In the genomic region with DNA sequence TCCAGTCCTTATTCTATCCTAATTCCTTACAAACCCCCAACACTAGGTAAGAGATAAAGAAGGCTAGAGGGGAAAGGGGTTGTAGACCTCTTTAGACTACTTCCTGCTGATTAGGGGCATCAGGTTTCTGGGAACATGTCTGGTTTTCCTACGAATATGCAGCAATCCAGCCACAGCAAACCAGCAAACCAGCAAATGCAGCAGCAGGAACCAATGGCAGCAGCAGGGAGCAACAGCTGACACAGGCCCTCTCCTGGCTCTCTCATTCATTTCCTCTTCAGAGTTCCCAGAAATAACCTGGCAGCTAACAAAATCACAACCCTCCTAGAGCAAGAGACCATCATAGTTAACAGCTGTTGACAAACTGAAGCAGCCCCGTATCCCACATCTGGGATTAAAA, we compare ENCODE assay signal across 30 mouse cellular contexts. TPM values are rescaled to one million over a fixed set of nuclear protein-coding genes. Genes with fewer than 3 reads are reported as not detected.
A peak's percentile ranks its signal among the peaks of the same experiment; 100 is the strongest.
DNase-seq lines count a peak whose midpoint lies in the region; ATAC-seq and TF ChIP-seq lines count a peak whose summit lies in the region.
"Had no signal": no experiment of that assay in that cellular context is flagged by ENCODE, and none has a peak within 500 bp of the region (broad histone marks: within the 10 kb centered on the region; RNA-seq: fewer than 3 reads in every experiment).

No protein-coding gene starts in this region.

- no peak for DNase-seq in heart, adult 18-20 months
- peak; percentile 60 for DNase-seq in heart, postnatal 0 days (ENCODE audit: low spot score)
- DNase-seq in heart, adult 8-10 months (ENCODE audit: low spot score) = no peak
- peak; percentile 51 for DNase-seq in MEL (ENCODE audit: low read depth, low spot score)
- DNase-seq in forelimb bud, embryonic 11.5 days (ENCODE audit: low read depth, low spot score) = peak; percentile 55
- no peak for DNase-seq in adrenal gland, postnatal 25 days
- no peak for DNase-seq in midbrain, embryonic 10.5 days (ENCODE audit: low spot score)
- DNase-seq: adrenal gland, adult 2 months; adrenal gland, postnatal 14 days; cerebellum, adult 11-12 months; cerebellum, adult 8-10 months; cerebellum, postnatal 10 days; cerebellum, postnatal 36 days; embryo, embryonic 11 days; gastrocnemius, adult 2 months; gastrocnemius, postnatal 14 days; heart, postnatal 14 days; kidney, adult 18-20 months; kidney, adult 9 months had no signal

- no peak for TF ChIP-seq CTCF in heart, postnatal 0 days (IDR thresholded peaks at IDR 0.05; ENCODE audit: low read depth)
- no peak for TF ChIP-seq CTCF in MEL (IDR thresholded peaks at IDR 0.05 in 2 of 3, conservative IDR thresholded peaks at IDR 0.05 in 1 of 3; ENCODE audit: control insufficient read depth in 1 of 3, insufficient read depth in 1 of 3, low read depth in 2 of 3, low read length in 3 of 3, poor library complexity in 1 of 3, severe bottlenecking in 1 of 3)

- peaks cover 36% of the 10 kb centered on the region for H3K4me1 ChIP-seq in heart, embryonic 12.5 days (replicated peaks)
- H3K4me1 ChIP-seq in heart, postnatal 0 days (ENCODE audit: control insufficient read depth, insufficient read depth) = no peaks in the 10 kb centered on the region
- peaks cover 0 to 13% of the 10 kb centered on the region in 2 experiments; a peak in 2 of 4 replicates for H3K4me1 ChIP-seq in MEL (ENCODE audit: control insufficient read depth in 1 of 2, insufficient read depth in 2 of 2, low read length in 2 of 2)
- H3K4me1 ChIP-seq in midbrain, embryonic 10.5 days = peaks cover 10% of the 10 kb centered on the region; the same call in 1 of the 2 replicates
- H3K4me1 ChIP-seq: forebrain, embryonic 13.5 days had no signal

- 26% methylated on average over 2 of the region's 2 CpGs for WGBS in heart, embryonic 12.5 days
- WGBS in heart, postnatal 0 days = 15% methylated on average over 2 of the region's 2 CpGs
- whole genome bisulfite sequencing in midbrain, embryonic 10.5 days = 63% methylated on average over 2 of the region's 2 CpGs

- TF ChIP-seq POLR2A in MEL (IDR thresholded peaks at IDR 0.05; ENCODE audit: control insufficient read depth in 1 of 2, insufficient read depth in 1 of 2, low read depth in 1 of 2, low read length in 2 of 2, poor library complexity in 1 of 2) = no peak

- peak overlapping the region; percentile 40; the same call in 1 of the 2 replicates for H3K27ac ChIP-seq in heart, embryonic 12.5 days (ENCODE audit: poor library complexity, severe bottlenecking)
- no peak overlapping the region for H3K27ac ChIP-seq in heart, postnatal 0 days (ENCODE audit: low read depth)
- no peak overlapping the region for H3K27ac ChIP-seq in MEL (ENCODE audit: control insufficient read depth, low read depth, low read length)
- H3K27ac ChIP-seq in midbrain, embryonic 10.5 days (replicated peaks) = no peak overlapping the region
- H3K27ac ChIP-seq: embryonic facial prominence, embryonic 10.5 days; embryonic facial prominence, embryonic 13.5 days; forebrain, embryonic 10.5 days; forebrain, embryonic 13.5 days; gastrocnemius, adult 2 months; hindbrain, embryonic 14.5 days; hindbrain, postnatal 0 days had no signal

- TF ChIP-seq EP300 in heart, postnatal 0 days (IDR thresholded peaks at IDR 0.05; ENCODE audit: low read depth) = no peak
- peak; percentile 15 to 48; a peak in 2 of 4 replicates for TF ChIP-seq EP300 in MEL (IDR thresholded peaks at IDR 0.05; ENCODE audit: low read depth in 1 of 2, low read length in 2 of 2)

- no peaks in the 10 kb centered on the region for H3K27me3 ChIP-seq in heart, embryonic 12.5 days (replicated peaks)
- H3K27me3 ChIP-seq in heart, postnatal 0 days (ENCODE audit: control insufficient read depth, insufficient read depth, low read length) = no peaks in the 10 kb centered on the region
- no peaks in the 10 kb centered on the region for H3K27me3 ChIP-seq in MEL (ENCODE audit: control insufficient read depth in 1 of 2, insufficient read depth in 2 of 2, low read length in 2 of 2)
- no peaks in the 10 kb centered on the region for H3K27me3 ChIP-seq in midbrain, embryonic 10.5 days (ENCODE audit: low read depth, poor library complexity, severe bottlenecking)
- H3K27me3 ChIP-seq: embryonic facial prominence, embryonic 13.5 days; forebrain, embryonic 13.5 days had no signal

- no peak overlapping the region for H3K4me3 ChIP-seq in heart, embryonic 12.5 days
- H3K4me3 ChIP-seq in heart, postnatal 0 days (ENCODE audit: low read depth, low read length) = no peak overlapping the region
- H3K4me3 ChIP-seq in MEL (ENCODE audit: control insufficient read depth in 1 of 2, insufficient read depth in 1 of 2, low read depth in 2 of 2, low read length in 2 of 2) = no peak overlapping the region
- H3K4me3 ChIP-seq in midbrain, embryonic 10.5 days = no peak overlapping the region
- H3K4me3 ChIP-seq: embryonic facial prominence, embryonic 10.5 days; embryonic facial prominence, embryonic 13.5 days; erythroblast, embryonic 14.5 days; forebrain, embryonic 10.5 days; forebrain, embryonic 13.5 days; gastrocnemius, adult 2 months had no signal

- no peaks in the 10 kb centered on the region for H3K9me3 ChIP-seq in heart, embryonic 12.5 days (replicated peaks)
- no peaks in the 10 kb centered on the region for H3K9me3 ChIP-seq in heart, postnatal 0 days (replicated peaks; ENCODE audit: control insufficient read depth, low read length)
- H3K9me3 ChIP-seq in MEL (replicated peaks; ENCODE audit: insufficient read depth, low read length) = no peaks in the 10 kb centered on the region
- H3K9me3 ChIP-seq in midbrain, embryonic 10.5 days (replicated peaks) = no peaks in the 10 kb centered on the region
- H3K9me3 ChIP-seq: embryonic facial prominence, embryonic 10.5 days; embryonic facial prominence, embryonic 13.5 days; forebrain, embryonic 10.5 days; forebrain, embryonic 13.5 days had no signal

- H3K79me2 ChIP-seq in MEL (ENCODE audit: control insufficient read depth, insufficient read depth, low read length, poor library complexity) = no peaks in the 10 kb centered on the region

- no peak overlapping the region for H3K4me2 ChIP-seq in heart, embryonic 12.5 days
- H3K4me2 ChIP-seq in heart, postnatal 0 days (ENCODE audit: low read depth, low read length) = no peak overlapping the region
- H3K4me2 ChIP-seq: embryonic facial prominence, embryonic 13.5 days; forebrain, embryonic 13.5 days; hindbrain, embryonic 14.5 days had no signal

- TF ChIP-seq RAD21 in MEL (IDR thresholded peaks at IDR 0.05; ENCODE audit: low read depth, low read length) = no peak

- H3K9ac ChIP-seq in heart, embryonic 12.5 days = no peak overlapping the region
- H3K9ac ChIP-seq in heart, postnatal 0 days (replicated peaks; ENCODE audit: low read depth, low read length) = no peak overlapping the region
- no peak overlapping the region for H3K9ac ChIP-seq in MEL (ENCODE audit: control insufficient read depth, low read depth, low read length, poor library complexity, severe bottlenecking)
- H3K9ac ChIP-seq: embryonic facial prominence, embryonic 13.5 days; forebrain, embryonic 13.5 days; hindbrain, embryonic 14.5 days had no signal

- no peaks in the 10 kb centered on the region for H3K36me3 ChIP-seq in heart, embryonic 12.5 days
- H3K36me3 ChIP-seq in heart, postnatal 0 days (replicated peaks; ENCODE audit: control insufficient read depth, insufficient read depth, low read length) = no peaks in the 10 kb centered on the region
- no peaks in the 10 kb centered on the region; a peak in 1 of 4 replicates for H3K36me3 ChIP-seq in MEL (ENCODE audit: control insufficient read depth in 1 of 2, insufficient read depth in 2 of 2, low read length in 2 of 2)
- no peaks in the 10 kb centered on the region for H3K36me3 ChIP-seq in midbrain, embryonic 10.5 days
- H3K36me3 ChIP-seq: embryonic facial prominence, embryonic 10.5 days; embryonic facial prominence, embryonic 13.5 days; forebrain, embryonic 10.5 days had no signal

- ATAC-seq in heart, embryonic 12.5 days (ENCODE audit: insufficient number of reproducible peaks, low FRiP score) = 0 out of 2 replicates have a peak, but pooled peaks have one; percentile 25
- peak; percentile 63; the same call in 1 of the 2 replicates for ATAC-seq in heart, postnatal 0 days (ENCODE audit: insufficient read depth, low read depth)
- ATAC-seq: forebrain, embryonic 13.5 days; forebrain, embryonic 16.5 days; hindbrain, postnatal 0 days; inflammation-experienced regulatory T-cells, adult 6 months; intestine, embryonic 16.5 days had no signal

TF ChIP-seq in MEL, 35 proteins besides CTCF, POLR2A, EP300 and RAD21 (continues in another document):
- 0 out of 2 replicates have a peak, but pooled peaks have one; percentile 18 for TF ChIP-seq USF1 (IDR thresholded peaks at IDR 0.05; ENCODE audit: low read depth, low read length)
- TF ChIP-seq USF2 (IDR thresholded peaks at IDR 0.05; ENCODE audit: borderline replicate concordance in 1 of 2, insufficient read depth in 1 of 2, low read depth in 1 of 2, low read length in 2 of 2) = no peak
- TF ChIP-seq ETS1 (IDR thresholded peaks at IDR 0.05; ENCODE audit: low read depth, low read length) = 0 out of 2 replicates have a peak, but pooled peaks have one; percentile 13
- TF ChIP-seq POLR2AphosphoS5 (IDR thresholded peaks at IDR 0.05; ENCODE audit: borderline replicate concordance, low read depth, low read length) = no peak

RNA-seq across cellular contexts. Expression of a gene that starts 30.4 kb away (rescaled TPM):
- polyA plus RNA-seq in heart, embryonic 12.5 days (2016; fragmentation: Nextera tagmentation; extraction: Ambion mirVana) = 1,861 and 1,891 TPM in 2 replicates
- 100 to 1,000 TPM; 106 to 113 TPM for total RNA-seq in heart, adult 18-20 months (2021)
- total RNA-seq in heart, postnatal 0 days (2014; rRNA removed; ENCODE audit: low replicate concordance) = 197 and 271 TPM in 2 replicates
- 867 and 901 TPM in 2 replicates for polyA plus RNA-seq in heart, postnatal 0 days (2015; fragmentation: Nextera tagmentation; extraction: Ambion mirVana)
- 100 to 1,000 TPM; 101 to 125 (median 116) TPM for total RNA-seq in heart, adult 8-10 months (2022)
- total RNA-seq in MEL (2012; rRNA removed) = 125 and 131 TPM in 2 replicates
- 100 to 1,000 TPM; 186 to 230 TPM for polyA plus RNA-seq in MEL (2012; ENCODE audit: insufficient read depth in 1 of 2, insufficient read length in 2 of 2, low read depth in 1 of 2, low replicate concordance in 2 of 2, missing spikeins in 1 of 2)
- 391 and 425 TPM in 2 replicates for total RNA-seq in adrenal gland, postnatal 25 days (2021)
- 3,615 and 3,770 TPM in 2 replicates for polyA plus RNA-seq in midbrain, embryonic 10.5 days (2016; fragmentation: Nextera tagmentation; extraction: Ambion mirVana)

RNA-seq across cellular contexts. Expression of a gene that starts 50.5 kb away (rescaled TPM):
- polyA plus RNA-seq in heart, embryonic 12.5 days (2016; fragmentation: Nextera tagmentation; extraction: Ambion mirVana) = 21.7 and 23.5 TPM in 2 replicates
- 1 to 10 TPM; 4.4 to 6.2 TPM for total RNA-seq in heart, adult 18-20 months (2021)
- total RNA-seq in heart, postnatal 0 days (2014; rRNA removed; ENCODE audit: low replicate concordance) = 8.0 and 16.9 TPM in 2 replicates
- polyA plus RNA-seq in heart, postnatal 0 days (2015; fragmentation: Nextera tagmentation; extraction: Ambion mirVana) = 5.9 and 6.8 TPM in 2 replicates
- total RNA-seq in heart, adult 8-10 months (2022) = 1 to 10 TPM; 4.0 to 6.5 (median 4.7) TPM
- 45.3 and 45.7 TPM in 2 replicates for total RNA-seq in MEL (2012; rRNA removed)
- 10 to 100 TPM in 1 of 2 experiments, not detected in 1; 68.9 TPM for polyA plus RNA-seq in MEL (2012; ENCODE audit: insufficient read depth in 1 of 2, insufficient read length in 2 of 2, low read depth in 1 of 2, low replicate concordance in 2 of 2, missing spikeins in 1 of 2)
- total RNA-seq in adrenal gland, postnatal 25 days (2021) = 14.7 and 21.3 TPM in 2 replicates
- 32.4 and 34.5 TPM in 2 replicates for polyA plus RNA-seq in midbrain, embryonic 10.5 days (2016; fragmentation: Nextera tagmentation; extraction: Ambion mirVana)

Comparison
In these comparisons a context has a peak if more than half of its experiments do, and no peak if none do; other contexts are left out.
1. DNase-seq: peak in heart, postnatal 0 days (single experiment), MEL (single experiment) and forelimb bud, embryonic 11.5 days (single experiment); none in heart, adult 18-20 months (0 of 2), heart, adult 8-10 months (single experiment), adrenal gland, postnatal 25 days (single experiment) and midbrain, embryonic 10.5 days (single experiment).